Mouse (Mus musculus): ENCODE measurements around the gene Qrfpr. TPM values are rescaled to one million over a fixed set of nuclear protein-coding genes. Genes with fewer than 3 reads are reported as not detected.

Qrfpr gene
- not detected for polyA plus RNA-seq (2012; fragmentation: generic; extraction: Trizol)
- long read RNA-seq, experiment 1 = 0 reads
- long read RNA-seq, experiment 2 = 0 reads

- no peaks in the 10 kb centered on the region for H3K27me3 ChIP-seq (ENCODE audit: control insufficient read depth, insufficient read depth, insufficient read length)
- H3ac ChIP-seq (ENCODE audit: control insufficient read depth, insufficient read length, low read depth) = no peak within 1 kb of the TSS
- no peak within 1 kb of the TSS for H3K4me3 ChIP-seq (ENCODE audit: insufficient read depth, poor library complexity, severe bottlenecking)
Measured at GRCm38 (mm10) chr3:36221743-36222682, at the start of gene Qrfpr. Qrfpr (minus strand) TSS chr3:36222313.

GRCm38 (mm10) chr3:36263873-36264272 is 41.8 kb upstream of the Qrfpr start:
- Histone ChIP-seq H3K27me3 (ENCODE audit: control insufficient read depth, insufficient read depth, insufficient read length) (no peaks in the 10 kb centered on the region), H3K36me3 (ENCODE audit: control insufficient read depth, insufficient read depth) (no peaks in the 10 kb centered on the region), H3K79me3 (ENCODE audit: low read depth) (no peaks in the 10 kb centered on the region), H3ac (ENCODE audit: control insufficient read depth, insufficient read length, low read depth) (no peak overlapping the region), H3K79me2 (ENCODE audit: control insufficient read depth, insufficient read depth) (no peaks in the 10 kb centered on the region), H3K4me3 (ENCODE audit: insufficient read depth, poor library complexity, severe bottlenecking) (no peak overlapping the region)
- no peak for TF ChIP-seq MYOD1 (IDR thresholded peaks at IDR 0.05; ENCODE audit: control insufficient read depth, insufficient read length, low read depth)
- no peak for TF ChIP-seq MYOG (IDR thresholded peaks at IDR 0.05; ENCODE audit: control insufficient read depth, extremely low read depth, insufficient read length)
- no peak for TF ChIP-seq MAX (IDR thresholded peaks at IDR 0.05)
- TF ChIP-seq CEBPB (IDR thresholded peaks at IDR 0.05; ENCODE audit: low read depth) = no peak

More at GRCm38 (mm10) chr3:36221743-36222682, at the start of gene Qrfpr:
- TF ChIP-seq MYOD1 (IDR thresholded peaks at IDR 0.05; ENCODE audit: control insufficient read depth, insufficient read length, low read depth) (no peak), CTCF (IDR thresholded peaks at IDR 0.05; ENCODE audit: control insufficient read depth, insufficient read depth, insufficient read length) (no peak), MAX (IDR thresholded peaks at IDR 0.05) (no peak), MYOG (IDR thresholded peaks at IDR 0.05; ENCODE audit: control insufficient read depth, extremely low read depth, insufficient read length) (no peak), CEBPB (IDR thresholded peaks at IDR 0.05; ENCODE audit: low read depth) (no peak), FOSL1 (IDR thresholded peaks at IDR 0.05; ENCODE audit: insufficient read depth, low read length, poor library complexity, severe bottlenecking) (no peak), USF1 (IDR thresholded peaks at IDR 0.05; ENCODE audit: low read depth) (no peak)
- Histone ChIP-seq H3K79me2 (ENCODE audit: control insufficient read depth, insufficient read depth) (no peaks in the 10 kb centered on the region), H3K36me3 (ENCODE audit: control insufficient read depth, insufficient read depth) (no peaks in the 10 kb centered on the region), H3K79me3 (ENCODE audit: low read depth) (no peaks in the 10 kb centered on the region)

GRCm38 (mm10) chr3:36263265-36263664 is 41.2 kb upstream of the Qrfpr start:
- no peaks in the 10 kb centered on the region for H3K79me2 ChIP-seq (ENCODE audit: control insufficient read depth, insufficient read depth)
- no peak overlapping the region for H3K4me3 ChIP-seq (ENCODE audit: insufficient read depth, poor library complexity, severe bottlenecking)
- H3ac ChIP-seq (ENCODE audit: control insufficient read depth, insufficient read length, low read depth) = no peak overlapping the region
- no peaks in the 10 kb centered on the region for H3K27me3 ChIP-seq (ENCODE audit: control insufficient read depth, insufficient read depth, insufficient read length)
- no peaks in the 10 kb centered on the region for H3K36me3 ChIP-seq (ENCODE audit: control insufficient read depth, insufficient read depth)
- TF ChIP-seq CEBPB (IDR thresholded peaks at IDR 0.05; ENCODE audit: low read depth) = no peak
- TF ChIP-seq FOSL1 (IDR thresholded peaks at IDR 0.05; ENCODE audit: insufficient read depth, low read length, poor library complexity, severe bottlenecking) = no peak
- no peak for TF ChIP-seq CTCF (IDR thresholded peaks at IDR 0.05; ENCODE audit: control insufficient read depth, insufficient read depth, insufficient read length)
- TF ChIP-seq MYOD1 (IDR thresholded peaks at IDR 0.05; ENCODE audit: control insufficient read depth, insufficient read length, low read depth) = no peak
- no peak for TF ChIP-seq USF1 (IDR thresholded peaks at IDR 0.05; ENCODE audit: low read depth)
- TF ChIP-seq MYOG (IDR thresholded peaks at IDR 0.05; ENCODE audit: control insufficient read depth, extremely low read depth, insufficient read length) = no peak
- no peak for TF ChIP-seq MAX (IDR thresholded peaks at IDR 0.05)
- H3K79me3 ChIP-seq (ENCODE audit: low read depth) = no peaks in the 10 kb centered on the region

- no peaks in the 10 kb centered on the region for H3K36me3 ChIP-seq (ENCODE audit: control insufficient read depth, insufficient read depth)
- H3K79me3 ChIP-seq (ENCODE audit: low read depth) = no peaks in the 10 kb centered on the region
- TF ChIP-seq MAX (IDR thresholded peaks at IDR 0.05) (no peak), MYOD1 (IDR thresholded peaks at IDR 0.05; ENCODE audit: control insufficient read depth, insufficient read length, low read depth) (no peak), MYOG (IDR thresholded peaks at IDR 0.05; ENCODE audit: control insufficient read depth, extremely low read depth, insufficient read length) (no peak), CTCF (IDR thresholded peaks at IDR 0.05; ENCODE audit: control insufficient read depth, insufficient read depth, insufficient read length) (no peak), CEBPB (IDR thresholded peaks at IDR 0.05; ENCODE audit: low read depth) (no peak), USF1 (IDR thresholded peaks at IDR 0.05; ENCODE audit: low read depth) (no peak), FOSL1 (IDR thresholded peaks at IDR 0.05; ENCODE audit: insufficient read depth, low read length, poor library complexity, severe bottlenecking) (no peak)
- no peaks in the 10 kb centered on the region for H3K79me2 ChIP-seq (ENCODE audit: control insufficient read depth, insufficient read depth)
- no peak overlapping the region for H3ac ChIP-seq (ENCODE audit: control insufficient read depth, insufficient read length, low read depth)
- H3K4me3 ChIP-seq (ENCODE audit: insufficient read depth, poor library complexity, severe bottlenecking) = no peak overlapping the region
- H3K27me3 ChIP-seq (ENCODE audit: control insufficient read depth, insufficient read depth, insufficient read length) = no peaks in the 10 kb centered on the region
Measured at GRCm38 (mm10) chr3:36250585-36250984, 28.5 kb upstream of the Qrfpr start.

GRCm38 (mm10) chr3:36248446-36248845 is 26.3 kb upstream of the Qrfpr start:
- TF ChIP-seq FOSL1 (IDR thresholded peaks at IDR 0.05; ENCODE audit: insufficient read depth, low read length, poor library complexity, severe bottlenecking) = no peak
- no peak for TF ChIP-seq MYOD1 (IDR thresholded peaks at IDR 0.05; ENCODE audit: control insufficient read depth, insufficient read length, low read depth)
- TF ChIP-seq MAX (IDR thresholded peaks at IDR 0.05) = no peak
- no peak for TF ChIP-seq MYOG (IDR thresholded peaks at IDR 0.05; ENCODE audit: control insufficient read depth, extremely low read depth, insufficient read length)
- no peak for TF ChIP-seq CTCF (IDR thresholded peaks at IDR 0.05; ENCODE audit: control insufficient read depth, insufficient read depth, insufficient read length)
- no peaks in the 10 kb centered on the region for H3K79me2 ChIP-seq (ENCODE audit: control insufficient read depth, insufficient read depth)
- H3K4me3 ChIP-seq (ENCODE audit: insufficient read depth, poor library complexity, severe bottlenecking) = no peak overlapping the region
- no peaks in the 10 kb centered on the region for H3K36me3 ChIP-seq (ENCODE audit: control insufficient read depth, insufficient read depth)
- H3K79me3 ChIP-seq (ENCODE audit: low read depth) = no peaks in the 10 kb centered on the region
- no peak overlapping the region for H3ac ChIP-seq (ENCODE audit: control insufficient read depth, insufficient read length, low read depth)
- H3K27me3 ChIP-seq (ENCODE audit: control insufficient read depth, insufficient read depth, insufficient read length) = no peaks in the 10 kb centered on the region
